Mouse (Mus musculus): ENCODE results near the gene Sema3f.

Gene Sema3f

GRCm38 (mm10) chr9:107715632-107716031, 5.4 kb upstream of the Sema3f start:
- DNase-seq (ENCODE audit: extremely low spot score, low spot score) = no peak

GRCm38 (mm10) chr9:107714221-107714952, 4.1 kb upstream of the Sema3f start:
- DNase-seq (ENCODE audit: extremely low spot score, low spot score) = peak; percentile 61

GRCm38 (mm10) chr9:107709096-107709696, 1.1 kb downstream of the Sema3f start:
- DNase-seq (ENCODE audit: extremely low spot score, low spot score) = peak; percentile 70

GRCm38 (mm10) chr9:107708439-107709095, 1.7 kb downstream of the Sema3f start:
- peak; percentile 51 for DNase-seq (ENCODE audit: extremely low spot score, low spot score)

GRCm38 (mm10) chr9:107707701-107708438, 2.4 kb downstream of the Sema3f start:
- peak; percentile 54 for DNase-seq (ENCODE audit: extremely low spot score, low spot score)

- DNase-seq (ENCODE audit: extremely low spot score, low spot score) = peak; percentile 64
Measured at GRCm38 (mm10) chr9:107706781-107707211, 3.5 kb downstream of the Sema3f start.

- DNase-seq (ENCODE audit: extremely low spot score, low spot score) = no peak
Measured at GRCm38 (mm10) chr9:107703337-107704122, 6.7 kb downstream of the Sema3f start.

- no peak for DNase-seq (ENCODE audit: extremely low spot score, low spot score)
Measured at GRCm38 (mm10) chr9:107702606-107703185, 7.6 kb downstream of the Sema3f start.

- DNase-seq (ENCODE audit: extremely low spot score, low spot score) = no peak
Measured at GRCm38 (mm10) chr9:107701594-107701993, 8.7 kb downstream of the Sema3f start.

- peak; percentile 43 for DNase-seq (ENCODE audit: extremely low spot score, low spot score)
Measured at GRCm38 (mm10) chr9:107700114-107700571, 10.1 kb downstream of the Sema3f start.

- DNase-seq (ENCODE audit: extremely low spot score, low spot score) = peak; percentile 71
Measured at GRCm38 (mm10) chr9:107699376-107699980, 10.8 kb downstream of the Sema3f start.

- DNase-seq (ENCODE audit: extremely low spot score, low spot score) = peak; percentile 65
Measured at GRCm38 (mm10) chr9:107698611-107699190, 11.6 kb downstream of the Sema3f start.

- no peak for DNase-seq (ENCODE audit: extremely low spot score, low spot score)
Measured at GRCm38 (mm10) chr9:107697811-107698521, 12.3 kb downstream of the Sema3f start.

- peak; percentile 44 for DNase-seq (ENCODE audit: extremely low spot score, low spot score)
Measured at GRCm38 (mm10) chr9:107696845-107697610, 13.2 kb downstream of the Sema3f start.

GRCm38 (mm10) chr9:107696106-107696479, 14.2 kb downstream of the Sema3f start:
- DNase-seq (ENCODE audit: extremely low spot score, low spot score) = no peak

- no peak for DNase-seq (ENCODE audit: extremely low spot score, low spot score)
Measured at GRCm38 (mm10) chr9:107695441-107696105, 14.7 kb downstream of the Sema3f start.

GRCm38 (mm10) chr9:107694627-107695026, 15.6 kb downstream of the Sema3f start:
- DNase-seq (ENCODE audit: extremely low spot score, low spot score) = no peak
